In the genomic region with DNA sequence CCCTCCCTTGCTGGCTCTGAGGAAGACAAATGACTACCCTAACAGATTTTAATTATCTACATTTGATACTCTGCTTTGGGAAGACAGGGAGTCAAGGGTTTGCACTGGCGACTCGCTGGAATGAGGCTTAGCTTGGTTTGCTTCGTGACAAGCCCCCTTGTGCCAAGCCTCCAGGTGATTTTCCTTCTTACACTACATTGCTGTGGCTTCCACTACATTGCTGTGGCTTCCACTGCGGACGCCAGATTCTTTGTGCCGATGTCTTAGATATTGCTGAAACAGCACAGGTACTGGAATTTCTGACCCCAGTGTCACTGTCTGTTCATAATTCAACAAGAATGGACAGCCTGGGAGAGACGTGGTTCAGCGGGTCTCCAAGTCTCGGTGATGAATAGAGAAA, we compare ENCODE assay signal across 22 mouse cellular contexts.
DNase-seq lines count a peak whose midpoint lies in the region; ATAC-seq and TF ChIP-seq lines count a peak whose summit lies in the region.
"Had no signal": no experiment of that assay in that cellular context is flagged by ENCODE, and none has a peak within 500 bp of the region (broad histone marks: within the 10 kb centered on the region; RNA-seq: fewer than 3 reads in every experiment).

No protein-coding gene starts in this region.

- WGBS in hindbrain, embryonic 14.5 days, result 68% methylated on average over 9 of the region's 9 CpGs
- 74% methylated on average over 9 of the region's 9 CpGs for WGBS in hindbrain, embryonic 12.5 days
- WGBS in kidney, postnatal 0 days, result 44% methylated on average over 9 of the region's 9 CpGs

- H3K9me3 ChIP-seq in hindbrain, embryonic 14.5 days (ENCODE audit: control insufficient read depth, low read length), result no peaks in the 10 kb centered on the region
- no peaks in the 10 kb centered on the region for H3K9me3 ChIP-seq in hindbrain, embryonic 12.5 days (replicated peaks)
- H3K9me3 ChIP-seq in kidney, postnatal 0 days (replicated peaks; ENCODE audit: low read length), result no peaks in the 10 kb centered on the region
- H3K9me3 ChIP-seq: G1E had no signal

- no peak for ATAC-seq in hindbrain, embryonic 14.5 days (ENCODE audit: low FRiP score)
- no peak for ATAC-seq in hindbrain, embryonic 12.5 days (ENCODE audit: low FRiP score)
- ATAC-seq in kidney, postnatal 0 days (replicated peaks; ENCODE audit: low FRiP score, low read depth), result no peak
- ATAC-seq in Patski, result peak; percentile 63
- ATAC-seq: activated CD4-positive, CD25-positive, alpha-beta regulatory T cell, adult 4 months; CD4-positive, CD25-positive, alpha-beta regulatory T cell, adult 4 months had no signal

- TF ChIP-seq CTCF in kidney, postnatal 0 days (IDR thresholded peaks at IDR 0.05; ENCODE audit: low read depth), result no peak
- TF ChIP-seq CTCF in Patski (IDR thresholded peaks at IDR 0.05), result no peak

- no peaks in the 10 kb centered on the region; the same call in 1 of the 2 replicates for H3K27me3 ChIP-seq in hindbrain, embryonic 14.5 days (ENCODE audit: control insufficient read depth, insufficient read depth, low read length)
- H3K27me3 ChIP-seq in hindbrain, embryonic 12.5 days, result peaks cover 4% of the 10 kb centered on the region; the same call in 1 of the 2 replicates
- H3K27me3 ChIP-seq in kidney, postnatal 0 days (ENCODE audit: insufficient read depth, low read length), result no peaks in the 10 kb centered on the region
- H3K27me3 ChIP-seq in Patski, result no peaks in the 10 kb centered on the region
- H3K27me3 ChIP-seq: CH12.LX had no signal

- CTCF ChIA-PET in Patski (lab: Charles Lee), result interaction anchor here (1.2 to 1.5 kb wide), 3 partner anchors 10 to 138 kb away, joined by 3 to 4 read pairs (median 3); no protein-coding TSS in a partner anchor

- 0 out of 2 replicates have a peak overlapping the region, but pooled peaks have one; percentile 5 for H3K27ac ChIP-seq in hindbrain, embryonic 14.5 days
- no peak overlapping the region for H3K27ac ChIP-seq in hindbrain, embryonic 12.5 days
- H3K27ac ChIP-seq in kidney, postnatal 0 days, result no peak overlapping the region

- H3K9ac ChIP-seq in hindbrain, embryonic 14.5 days, result no peak overlapping the region
- no peak overlapping the region for H3K9ac ChIP-seq in hindbrain, embryonic 12.5 days
- no peak overlapping the region for H3K9ac ChIP-seq in kidney, postnatal 0 days (ENCODE audit: low read depth, low read length)

- in situ Hi-C loops in Patski (cut with MboI; ENCODE audit: low pct_unique_long_range_greater_than_20kb), result no loop called here

- no peaks in the 10 kb centered on the region for H3K4me1 ChIP-seq in hindbrain, embryonic 14.5 days (replicated peaks; ENCODE audit: control insufficient read depth, insufficient read depth, low read length)
- H3K4me1 ChIP-seq in hindbrain, embryonic 12.5 days, result 0 out of 2 replicates have a peak, but pooled peaks cover 3% of the 10 kb centered on the region
- H3K4me1 ChIP-seq in kidney, postnatal 0 days (replicated peaks; ENCODE audit: insufficient read depth, low read length), result peaks cover under 1% of the 10 kb centered on the region

- POLR2A ChIA-PET in Patski (lab: Charles Lee), result interaction anchor here (0.6 to 1.0 kb wide), 2 partner anchors 35 to 131 kb away, joined by 3 to 4 read pairs; no protein-coding TSS in a partner anchor

- H3K4me2 ChIP-seq in hindbrain, embryonic 14.5 days (replicated peaks), result no peak overlapping the region
- H3K4me2 ChIP-seq in hindbrain, embryonic 12.5 days (replicated peaks), result no peak overlapping the region
- no peak overlapping the region for H3K4me2 ChIP-seq in kidney, postnatal 0 days (ENCODE audit: low read length)

- no peak overlapping the region for H3K4me3 ChIP-seq in hindbrain, embryonic 14.5 days (replicated peaks; ENCODE audit: low read length)
- H3K4me3 ChIP-seq in hindbrain, embryonic 12.5 days, result no peak overlapping the region
- no peak overlapping the region for H3K4me3 ChIP-seq in kidney, postnatal 0 days (replicated peaks; ENCODE audit: low read depth, low read length)

- DNase-seq in heart, adult 11 months, result peak; percentile 79
- DNase-seq in heart, adult 9 months (ENCODE audit: low spot score in 2 of 2), result no peak
- DNase-seq in hindbrain, embryonic 14.5 days (ENCODE audit: low spot score), result no peak
- DNase-seq in kidney, postnatal 0 days (ENCODE audit: low spot score), result peak; percentile 72
- DNase-seq in kidney, postnatal 36 days, result no peak
- DNase-seq in Patski (ENCODE audit: low read depth, low spot score), result peak; percentile 42
- no peak for DNase-seq in embryo, embryonic 11 days
- DNase-seq: adrenal gland, adult 2 months; adrenal gland, adult 8-10 months; adrenal gland, postnatal 10 days; adrenal gland, postnatal 14 days; adrenal gland, postnatal 25 days; adrenal gland, postnatal 36 days; B cell, adult 2 months; cerebellum, adult 11 months; cerebellum, adult 11-12 months; cerebellum, adult 18-20 months had no signal

- no peaks in the 10 kb centered on the region for H3K36me3 ChIP-seq in hindbrain, embryonic 14.5 days (replicated peaks; ENCODE audit: control insufficient read depth, insufficient read depth)
- H3K36me3 ChIP-seq in hindbrain, embryonic 12.5 days, result no peaks in the 10 kb centered on the region
- H3K36me3 ChIP-seq in kidney, postnatal 0 days (ENCODE audit: insufficient read depth, low read length), result no peaks in the 10 kb centered on the region

Comparison
In these comparisons a context has a peak if more than half of its experiments do, and no peak if none do; other contexts are left out.
1. DNase-seq: peak in heart, adult 11 months (single experiment), kidney, postnatal 0 days (single experiment) and Patski (single experiment); none in heart, adult 9 months (0 of 2), hindbrain, embryonic 14.5 days (single experiment), kidney, postnatal 36 days (0 of 2) and embryo, embryonic 11 days (single experiment).